Mouse (Mus musculus): Measurements from ENCODE around the gene Txnrd1.

GRCm38 (mm10) chr10:82863827-82864226, 30.1 kb downstream of the Txnrd1 start:
- TF ChIP-seq POLR2A (IDR thresholded peaks at IDR 0.05; ENCODE audit: borderline replicate concordance, extremely low read depth, insufficient read depth, insufficient read length, poor library complexity, severe bottlenecking) (no peak), CTCF (IDR thresholded peaks at IDR 0.05; ENCODE audit: borderline replicate concordance, extremely low read depth, insufficient read depth, insufficient read length) (no peak)

Measured in brain, embryonic 14.5 days (tissue).